Mouse (Mus musculus) liver, postnatal 0 days (tissue): ENCODE measurements at regions not wholly inside any gene's neighbourhood (a gene's known extent, or its start where the extent isn't known, plus 50 kb on each side); places are given as distances from the start of the nearest gene placed in this dataset.

Experiments
- CTCF ChIP-seq: sonication (generic); IDR thresholded peaks from 2 replicates; pipeline ENCODE4 v1.5.1; 2016; ENCODE audit warnings: antibody characterized with exemption, low read depth
- EP300 ChIP-seq: IDR thresholded peaks from 2 replicates; pipeline ENCODE4 v1.6.1; 2016; ENCODE audit warnings: antibody characterized with exemption, low read depth, mild to moderate bottlenecking

GRCm38 (mm10) chr3:58300213-58300612, 114.3 kb upstream of the Tsc22d2 start:
- TF ChIP-seq EP300 = no peak
- TF ChIP-seq CTCF = no peak
